1 mouse cellular context compared by ENCODE assay signal in the genomic region with DNA sequence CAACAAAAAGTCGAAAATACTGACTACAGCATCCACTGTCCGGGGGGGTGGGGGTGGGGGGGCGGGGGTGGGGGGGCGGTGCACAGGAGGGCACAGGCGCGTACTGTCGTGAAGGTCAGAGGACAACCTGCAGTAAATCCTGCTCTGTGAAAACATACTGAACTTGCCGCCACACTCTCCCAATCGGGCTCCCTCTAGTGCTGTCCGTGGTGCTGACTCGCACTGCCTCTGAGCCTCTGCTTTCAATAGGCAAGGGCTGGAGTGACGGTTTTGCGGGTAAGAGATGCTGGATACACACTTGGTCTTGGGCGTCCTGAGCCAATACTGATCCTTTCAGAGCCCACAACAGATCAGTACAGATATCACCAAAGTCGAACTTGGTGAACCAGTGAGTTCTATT.
TF ChIP-seq lines count a peak whose summit lies in the region.

No protein-coding gene starts in this region.

TF ChIP-seq in CH12.LX, 34 proteins besides CTCF, POLR2A, EP300 and RAD21 (continued from another document):
- TF ChIP-seq SIN3A (IDR thresholded peaks at IDR 0.05; ENCODE audit: low read length) = peak; percentile 53; the same call in 1 of the 2 replicates
